In the genomic region with DNA sequence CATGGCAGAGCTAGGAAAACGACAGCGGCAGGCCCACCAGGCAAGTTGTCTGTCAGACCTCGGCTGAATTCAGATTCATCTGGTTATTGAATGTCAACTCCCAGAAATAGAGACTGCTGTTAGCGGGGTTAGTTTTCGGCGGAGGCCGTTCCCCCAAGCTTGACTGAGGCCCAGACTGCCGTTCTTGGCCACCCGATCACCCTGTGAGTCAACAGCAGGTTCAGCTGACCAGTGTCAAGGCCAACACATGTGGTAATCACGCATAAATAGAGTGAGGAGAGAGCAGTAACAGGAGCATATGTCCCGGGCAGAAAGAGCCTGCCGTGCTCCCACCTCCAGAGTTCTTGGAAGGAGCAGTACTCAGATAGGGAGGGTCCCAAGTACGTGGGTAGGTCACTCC, we compare ENCODE assay signal across 12 mouse cellular contexts. TPM values are rescaled to one million over a fixed set of nuclear protein-coding genes. Genes with fewer than 3 reads are reported as not detected.
DNase-seq lines count a peak whose midpoint lies in the region; ATAC-seq and TF ChIP-seq lines count a peak whose summit lies in the region.
"Had no signal": no experiment of that assay in that cellular context is flagged by ENCODE, and none has a peak within 500 bp of the region (broad histone marks: within the 10 kb centered on the region; RNA-seq: fewer than 3 reads in every experiment).

No protein-coding gene starts in this region.

- no peak overlapping the region for H3K9ac ChIP-seq in liver, embryonic 11.5 days (ENCODE audit: low read depth, low read length)
- H3K9ac ChIP-seq in heart, postnatal 0 days (replicated peaks; ENCODE audit: low read depth, low read length) = no peak overlapping the region
- H3K9ac ChIP-seq in intestine, postnatal 0 days (ENCODE audit: low read depth, low read length) = no peak overlapping the region
- H3K9ac ChIP-seq: hindbrain, embryonic 15.5 days; midbrain, embryonic 13.5 days had no signal

- H3K4me3 ChIP-seq in liver, embryonic 11.5 days (ENCODE audit: low read depth, low read length) = no peak overlapping the region
- no peak overlapping the region for H3K4me3 ChIP-seq in heart, postnatal 0 days (ENCODE audit: low read depth, low read length)
- no peak overlapping the region for H3K4me3 ChIP-seq in intestine, postnatal 0 days (ENCODE audit: low read depth, low read length)
- H3K4me3 ChIP-seq: hindbrain, embryonic 15.5 days; midbrain, embryonic 13.5 days had no signal

- no peak overlapping the region for H3K4me2 ChIP-seq in liver, embryonic 11.5 days
- no peak overlapping the region for H3K4me2 ChIP-seq in heart, postnatal 0 days (ENCODE audit: low read depth, low read length)
- no peak overlapping the region for H3K4me2 ChIP-seq in intestine, postnatal 0 days (replicated peaks; ENCODE audit: low read depth)
- H3K4me2 ChIP-seq: hindbrain, embryonic 15.5 days; midbrain, embryonic 13.5 days had no signal

- WGBS in liver, embryonic 11.5 days = 79% methylated on average over 13 of the region's 13 CpGs
- 56% methylated on average over 13 of the region's 13 CpGs for WGBS in heart, postnatal 0 days
- WGBS in intestine, postnatal 0 days = 69% methylated on average over 13 of the region's 13 CpGs

- no peaks in the 10 kb centered on the region for H3K9me3 ChIP-seq in liver, embryonic 11.5 days (ENCODE audit: control insufficient read depth, low read length)
- no peaks in the 10 kb centered on the region for H3K9me3 ChIP-seq in heart, postnatal 0 days (replicated peaks; ENCODE audit: control insufficient read depth, low read length)
- no peaks in the 10 kb centered on the region for H3K9me3 ChIP-seq in intestine, postnatal 0 days (ENCODE audit: control insufficient read depth)
- H3K9me3 ChIP-seq: G1E; hindbrain, embryonic 15.5 days; midbrain, embryonic 13.5 days had no signal

- ATAC-seq in liver, embryonic 11.5 days (replicated peaks; ENCODE audit: low FRiP score) = no peak
- peak; percentile 18; the same call in 1 of the 2 replicates for ATAC-seq in heart, postnatal 0 days (ENCODE audit: insufficient read depth, low read depth)
- ATAC-seq in intestine, postnatal 0 days = no peak
- ATAC-seq: midbrain, embryonic 13.5 days had no signal

- no peak overlapping the region for H3K27ac ChIP-seq in liver, embryonic 11.5 days (ENCODE audit: low read depth, low read length)
- H3K27ac ChIP-seq in heart, postnatal 0 days (ENCODE audit: low read depth) = peak overlapping the region; percentile 75
- no peak overlapping the region for H3K27ac ChIP-seq in intestine, postnatal 0 days (ENCODE audit: low read depth, low read length)
- H3K27ac ChIP-seq: hindbrain, embryonic 15.5 days; midbrain, embryonic 13.5 days had no signal

- H3K4me1 ChIP-seq in liver, embryonic 11.5 days (replicated peaks; ENCODE audit: control insufficient read depth, insufficient read depth, low read length) = peaks cover 9% of the 10 kb centered on the region
- H3K4me1 ChIP-seq in heart, postnatal 0 days (ENCODE audit: control insufficient read depth, insufficient read depth) = peaks cover 29% of the 10 kb centered on the region
- no peaks in the 10 kb centered on the region for H3K4me1 ChIP-seq in intestine, postnatal 0 days (replicated peaks; ENCODE audit: control insufficient read depth, insufficient read depth, low read length)

- no peak for TF ChIP-seq EP300 in heart, postnatal 0 days (IDR thresholded peaks at IDR 0.05; ENCODE audit: low read depth)

- peaks cover 36% of the 10 kb centered on the region for H3K36me3 ChIP-seq in liver, embryonic 11.5 days (ENCODE audit: control insufficient read depth, insufficient read depth, low read length)
- peaks cover 40% of the 10 kb centered on the region for H3K36me3 ChIP-seq in heart, postnatal 0 days (replicated peaks; ENCODE audit: control insufficient read depth, insufficient read depth, low read length)
- H3K36me3 ChIP-seq in intestine, postnatal 0 days (ENCODE audit: control insufficient read depth, insufficient read depth) = peaks cover 32% of the 10 kb centered on the region

- no peaks in the 10 kb centered on the region for H3K27me3 ChIP-seq in liver, embryonic 11.5 days (replicated peaks; ENCODE audit: control insufficient read depth, insufficient read depth, low read length)
- H3K27me3 ChIP-seq in heart, postnatal 0 days (ENCODE audit: control insufficient read depth, insufficient read depth, low read length) = no peaks in the 10 kb centered on the region
- H3K27me3 ChIP-seq in intestine, postnatal 0 days (replicated peaks; ENCODE audit: control insufficient read depth, insufficient read depth, low read length) = no peaks in the 10 kb centered on the region
- H3K27me3 ChIP-seq: hindbrain, embryonic 15.5 days; midbrain, embryonic 13.5 days had no signal

- DNase-seq in liver = peak; percentile 24
- no peak for DNase-seq in liver, embryonic 11.5 days (ENCODE audit: low spot score)
- DNase-seq in adrenal gland, postnatal 36 days = peak; percentile 82 to 86
- DNase-seq in heart, postnatal 0 days (ENCODE audit: low spot score) = no peak
- peak; percentile 35 to 71 for DNase-seq in lung, postnatal 4 days
- no peak for DNase-seq in kidney, postnatal 36 days
- no peak for DNase-seq in kidney, adult 9 months
- DNase-seq: layer of hippocampus, postnatal 36 days had no signal

- no peak for TF ChIP-seq CTCF in heart, postnatal 0 days (IDR thresholded peaks at IDR 0.05; ENCODE audit: low read depth)
- TF ChIP-seq CTCF in intestine, postnatal 0 days (IDR thresholded peaks at IDR 0.05; ENCODE audit: low read depth) = no peak

RNA-seq across cellular contexts. Expression of a gene that starts 19.5 kb away (rescaled TPM):
- polyA plus RNA-seq in liver, embryonic 11.5 days (2014; fragmentation: Nextera tagmentation; extraction: Ambion mirVana) = 11.8 and 22.1 TPM in 2 replicates
- total RNA-seq in adrenal gland, postnatal 36 days (2021) = 100 to 1,000 TPM in 1 of 2 experiments, 10 to 100 TPM in 1; 85.2 to 330 TPM
- 1,178 and 1,316 TPM in 2 replicates for total RNA-seq in heart, postnatal 0 days (2014; rRNA removed; ENCODE audit: low replicate concordance)
- polyA plus RNA-seq in heart, postnatal 0 days (2015; fragmentation: Nextera tagmentation; extraction: Ambion mirVana) = 974 and 1,039 TPM in 2 replicates
- polyA plus RNA-seq in intestine, postnatal 0 days (2015; fragmentation: Nextera tagmentation; extraction: Ambion mirVana) = 107 and 120 TPM in 2 replicates
- total RNA-seq: G1E had no signal
- polyA plus RNA-seq: G1E had no signal

RNA-seq across cellular contexts. Expression of a gene that starts 27.2 kb away (rescaled TPM):
- polyA plus RNA-seq in liver, embryonic 11.5 days (2014; fragmentation: Nextera tagmentation; extraction: Ambion mirVana) = 97.3 and 99.8 TPM in 2 replicates
- total RNA-seq in adrenal gland, postnatal 36 days (2021) = 100 to 1,000 TPM; 499 to 690 TPM
- total RNA-seq in heart, postnatal 0 days (2014; rRNA removed; ENCODE audit: low replicate concordance) = 47.3 and 67.2 TPM in 2 replicates
- 137 and 149 TPM in 2 replicates for polyA plus RNA-seq in heart, postnatal 0 days (2015; fragmentation: Nextera tagmentation; extraction: Ambion mirVana)
- polyA plus RNA-seq in intestine, postnatal 0 days (2015; fragmentation: Nextera tagmentation; extraction: Ambion mirVana) = 57.1 and 61.8 TPM in 2 replicates

Comparison
In these comparisons a context has a peak if more than half of its experiments do, and no peak if none do; other contexts are left out.
1. DNase-seq: peak in liver (single experiment), adrenal gland, postnatal 36 days (2 of 2) and lung, postnatal 4 days (2 of 2); none in liver, embryonic 11.5 days (single experiment), heart, postnatal 0 days (single experiment), kidney, postnatal 36 days (0 of 2) and kidney, adult 9 months (single experiment).